Mouse (Mus musculus): Measurements from ENCODE around the gene Mlst8.

- no peak for TF ChIP-seq POLR2A (IDR thresholded peaks at IDR 0.05; ENCODE audit: low read depth, low read length)
- no peak for TF ChIP-seq CTCF (IDR thresholded peaks at IDR 0.05; ENCODE audit: extremely low read depth, insufficient read length, insufficient replicate concordance, low read depth, low read length)
Observed at GRCm38 (mm10) chr17:24520450-24520849, 41.6 kb upstream of the Mlst8 start.
